Mouse (Mus musculus) spleen, postnatal 0 days (tissue): Measurements from ENCODE around the gene Tacr3. TPM values are rescaled to one million over a fixed set of nuclear protein-coding genes. Genes with fewer than 3 reads are reported as not detected.

Source experiments
- polyA plus RNA-seq: library from polyadenylated mRNA; unstranded; fragments of >200 nt; fragmentation: Nextera tagmentation; extraction: Ambion mirVana; gene quantifications from 2 replicates; pipeline ENCODE4 v1.2.1, GENCODE M21; 2015

Gene Tacr3
- polyA plus RNA-seq: 0.05 TPM in 1 of 2 replicates, not detected in the other

GRCm38 (mm10) chr3:134828875-134829530 is at the start of gene Tacr3:
Gene Tacr3, plus strand, starts transcription at chr3:134829007.

